Mouse (Mus musculus) spleen, adult 18-20 months (tissue): ENCODE measurements around the gene Ano10.

ENCODE experiments used
- DNase-seq, 2 experiments: peaks; one replicate each; pipeline ENCODE4 v3.0.0; 2022; ENCODE audit warnings: mixed read lengths in 2 of 2

Gene Ano10

GRCm38 (mm10) chr9:122244080-122244799 lies 50.0 kb downstream of the Ano10 start:
- DNase-seq = peak; percentile 33 to 61

GRCm38 (mm10) chr9:122243297-122243696 lies 50.9 kb downstream of the Ano10 start:
- no peak for DNase-seq

GRCm38 (mm10) chr9:122242856-122243255 lies 51.4 kb downstream of the Ano10 start:
- no peak for DNase-seq

GRCm38 (mm10) chr9:122241812-122242400 lies 52.3 kb downstream of the Ano10 start:
- DNase-seq = peak in 1 of 2 experiments; percentile 29

GRCm38 (mm10) chr9:122240629-122241199 lies 53.5 kb downstream of the Ano10 start:
- DNase-seq = no peak

- no peak for DNase-seq
Measured at GRCm38 (mm10) chr9:122234741-122235140, 59.5 kb downstream of the Ano10 start.

GRCm38 (mm10) chr9:122233972-122234345 lies 60.3 kb downstream of the Ano10 start:
- no peak for DNase-seq

GRCm38 (mm10) chr9:122233316-122233971 lies 60.8 kb downstream of the Ano10 start:
- DNase-seq = no peak

GRCm38 (mm10) chr9:122232912-122233311 lies 61.3 kb downstream of the Ano10 start:
- DNase-seq = no peak

- no peak for DNase-seq
Measured at GRCm38 (mm10) chr9:122230701-122231100, 63.5 kb downstream of the Ano10 start.

- DNase-seq = no peak
Measured at GRCm38 (mm10) chr9:122226419-122226818, 67.8 kb downstream of the Ano10 start.

GRCm38 (mm10) chr9:122225309-122225708 lies 68.9 kb downstream of the Ano10 start:
- DNase-seq = no peak

- DNase-seq = no peak
Measured at GRCm38 (mm10) chr9:122223005-122223404, 71.2 kb downstream of the Ano10 start.

GRCm38 (mm10) chr9:122219934-122220333 lies 74.3 kb downstream of the Ano10 start:
- no peak for DNase-seq

- no peak for DNase-seq
Measured at GRCm38 (mm10) chr9:122216945-122217529, 77.2 kb downstream of the Ano10 start.

- DNase-seq = no peak
Measured at GRCm38 (mm10) chr9:122215118-122215517, 79.1 kb downstream of the Ano10 start.

GRCm38 (mm10) chr9:122208311-122208710 lies 85.9 kb downstream of the Ano10 start:
- DNase-seq = no peak

GRCm38 (mm10) chr9:122205543-122206200 lies 88.6 kb downstream of the Ano10 start:
- DNase-seq = no peak

- no peak for DNase-seq
Measured at GRCm38 (mm10) chr9:122204508-122204907, 89.7 kb downstream of the Ano10 start.

GRCm38 (mm10) chr9:122199253-122199652 lies 95.0 kb downstream of the Ano10 start:
- peak; percentile 22 to 55 for DNase-seq

GRCm38 (mm10) chr9:122198621-122199020 lies 95.6 kb downstream of the Ano10 start:
- DNase-seq = no peak

- no peak for DNase-seq
Measured at GRCm38 (mm10) chr9:122197021-122197420, 97.2 kb downstream of the Ano10 start.
